Mouse (Mus musculus) splenic B cell, adult 2 months (primary cell): ENCODE data around the gene Gm28042.

ENCODE experiments used
- DNase-seq: peaks from one replicate; pipeline ENCODE4 v3.0.0-alpha.2; 2011; ENCODE audit warnings: low read depth, low spot score
- H3K27me3 ChIP-seq: 2 replicates; pipeline ENCODE4 v1.6.1; 2012; ENCODE audit warnings: mild to moderate bottlenecking, low read length, moderate library complexity, mixed read lengths; ENCODE audit not compliant: control insufficient read depth, poor library complexity, insufficient read depth, severe bottlenecking
- H3K36me3 ChIP-seq: 2 replicates; pipeline ENCODE4 v1.6.1; 2012; ENCODE audit warnings: mild to moderate bottlenecking, low read length, moderate library complexity, mixed read lengths; ENCODE audit not compliant: control insufficient read depth, poor library complexity, insufficient read depth, severe bottlenecking

Gm28042 gene

DNA sequence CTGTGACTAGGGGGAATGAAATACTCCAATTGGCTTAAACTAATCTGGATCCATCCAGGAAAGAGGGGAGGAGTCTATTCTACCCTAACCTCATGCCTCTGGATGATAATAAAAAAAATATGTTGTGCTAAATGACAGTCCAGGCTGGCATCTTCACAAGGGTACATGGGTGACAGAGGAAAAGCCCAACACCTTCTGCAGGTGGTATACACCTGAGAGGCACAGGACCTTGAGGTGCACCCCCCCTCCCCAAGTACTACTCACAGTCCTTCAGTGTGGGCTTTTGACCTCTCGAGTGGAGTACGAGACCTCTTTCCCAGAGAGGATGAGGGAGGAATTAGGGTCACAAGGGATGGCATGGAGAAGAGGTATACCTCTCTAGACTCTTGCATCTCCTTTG, 60.6 kb downstream of the Gm28042 start:
- Histone ChIP-seq H3K36me3 (peaks cover 7% of the 10 kb centered on the region), H3K27me3 (no peaks in the 10 kb centered on the region)
- no peak for DNase-seq

DNA sequence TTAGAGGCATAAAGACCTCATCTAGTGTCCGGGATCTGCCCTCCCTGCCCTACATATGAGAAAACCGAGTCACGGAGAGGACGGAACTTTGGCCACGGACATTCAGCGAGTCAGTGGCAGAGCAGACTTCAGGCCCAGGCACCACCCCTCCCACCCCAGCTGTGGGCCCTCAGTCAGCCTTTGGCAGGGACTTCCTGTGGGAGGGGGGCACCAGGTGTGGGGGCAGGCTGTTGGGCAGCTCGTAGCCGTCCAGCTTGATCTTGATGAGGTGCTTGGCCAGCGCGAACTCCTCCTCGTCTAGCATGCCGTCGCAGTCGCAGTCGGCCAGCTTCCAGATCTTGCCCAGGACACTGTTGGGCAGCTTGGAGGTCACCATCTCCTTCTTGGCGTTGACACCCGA, 63.7 kb downstream of the Gm28042 start:
- H3K27me3 ChIP-seq: no peaks in the 10 kb centered on the region
- H3K36me3 ChIP-seq: peaks cover 8% of the 10 kb centered on the region
- DNase-seq: no peak
